Mouse (Mus musculus) layer of hippocampus, postnatal 10 days (tissue): ENCODE measurements around the gene Agrp. TPM values are rescaled to one million over a fixed set of nuclear protein-coding genes. Genes with fewer than 3 reads are reported as not detected.

Experiments used
- DNase-seq, 2 experiments: peaks; one replicate each; pipeline ENCODE4 v3.0.0; 2021; ENCODE audit warnings: low spot score in 2 of 2
- total RNA-seq, 2 experiments: library from RNA; stranded (reverse); gene quantifications; 2 replicates each; pipeline ENCODE4 v1.2.3; 2021

The Agrp gene
- total RNA-seq, 2 experiments from 2014 or later, result not detected

GRCm38 (mm10) chr8:105552824-105553223, 84.4 kb downstream of the Agrp start:
- DNase-seq, result no peak

- no peak for DNase-seq
Observed at GRCm38 (mm10) chr8:105552032-105552431, 85.2 kb downstream of the Agrp start.

GRCm38 (mm10) chr8:105550083-105550482, 87.1 kb downstream of the Agrp start:
- no peak for DNase-seq

- no peak for DNase-seq
Observed at GRCm38 (mm10) chr8:105549506-105549905, 87.7 kb downstream of the Agrp start.

GRCm38 (mm10) chr8:105546384-105547350, 90.5 kb downstream of the Agrp start:
- DNase-seq, result no peak

GRCm38 (mm10) chr8:105545249-105545648, 91.9 kb downstream of the Agrp start:
- DNase-seq, result peak; percentile 38 to 49

- DNase-seq, result peak; percentile 34 to 38
Observed at GRCm38 (mm10) chr8:105544544-105545205, 92.5 kb downstream of the Agrp start.

GRCm38 (mm10) chr8:105543703-105544102, 93.5 kb downstream of the Agrp start:
- DNase-seq, result no peak

- no peak for DNase-seq
Observed at GRCm38 (mm10) chr8:105542808-105543207, 94.4 kb downstream of the Agrp start.

GRCm38 (mm10) chr8:105542032-105542656, 95.0 kb downstream of the Agrp start:
- no peak for DNase-seq

GRCm38 (mm10) chr8:105538940-105539339, 98.3 kb downstream of the Agrp start:
- DNase-seq, result no peak

GRCm38 (mm10) chr8:105537011-105537677, 100.0 kb downstream of the Agrp start:
- no peak for DNase-seq

GRCm38 (mm10) chr8:105536546-105536945, 100.6 kb downstream of the Agrp start:
- no peak for DNase-seq

GRCm38 (mm10) chr8:105533892-105534329, 103.3 kb downstream of the Agrp start:
- DNase-seq, result peak; percentile 77 to 83

- no peak for DNase-seq
Observed at GRCm38 (mm10) chr8:105533439-105533838, 103.8 kb downstream of the Agrp start.

GRCm38 (mm10) chr8:105531774-105532173, 105.4 kb downstream of the Agrp start:
- DNase-seq, result peak in 1 of 2 experiments; percentile 46

GRCm38 (mm10) chr8:105529271-105529670, 107.9 kb downstream of the Agrp start:
- DNase-seq, result no peak

GRCm38 (mm10) chr8:105528206-105528605, 109.0 kb downstream of the Agrp start:
- no peak for DNase-seq

- DNase-seq, result no peak
Observed at GRCm38 (mm10) chr8:105527110-105527509, 110.1 kb downstream of the Agrp start.

- DNase-seq, result no peak
Observed at GRCm38 (mm10) chr8:105522890-105523289, 114.3 kb downstream of the Agrp start.
